Mouse (Mus musculus): ENCODE measurements around the gene Tex30. TPM values are rescaled to one million over a fixed set of nuclear protein-coding genes. Genes with fewer than 3 reads are reported as not detected.
"Not testable (repeated sequence)": the region's sequence is repeated elsewhere in the genome, so short reads cannot be mapped to it uniquely, and the experiment has no call there.

Gene Tex30
- polyA plus RNA-seq, 1 experiment from 2014 or later = 85.7 TPM

GRCm38 (mm10) chr1:44118239-44119054, 16.2 kb upstream of the Tex30 start, which contains the start of the genes Kdelc1 and Bivm:
Kdelc1 (minus strand) TSS chr1:44118808.
Bivm (plus strand) TSS chr1:44118957.
- Histone ChIP-seq H3K4me2 (replicated peaks) (peak within 1 kb of the TSS; percentile 80), H3K36me3 (peaks cover 9% of the 10 kb centered on the region), H3K9ac (replicated peaks) (peak within 1 kb of the TSS; percentile 83), H3K4me1 (peaks cover 14% of the 10 kb centered on the region), H3K4me3 (peak within 1 kb of the TSS; percentile 61), H3K27me3 (no peaks in the 10 kb centered on the region), H3K9me3 (no peaks in the 10 kb centered on the region), H3K27ac (replicated peaks) (peak within 1 kb of the TSS; percentile 97)
- ATAC-seq (ENCODE audit: low FRiP score, low read depth) = peak; percentile 95
- under 1% methylated on average over 39 of the region's 39 CpGs for WGBS

DNA sequence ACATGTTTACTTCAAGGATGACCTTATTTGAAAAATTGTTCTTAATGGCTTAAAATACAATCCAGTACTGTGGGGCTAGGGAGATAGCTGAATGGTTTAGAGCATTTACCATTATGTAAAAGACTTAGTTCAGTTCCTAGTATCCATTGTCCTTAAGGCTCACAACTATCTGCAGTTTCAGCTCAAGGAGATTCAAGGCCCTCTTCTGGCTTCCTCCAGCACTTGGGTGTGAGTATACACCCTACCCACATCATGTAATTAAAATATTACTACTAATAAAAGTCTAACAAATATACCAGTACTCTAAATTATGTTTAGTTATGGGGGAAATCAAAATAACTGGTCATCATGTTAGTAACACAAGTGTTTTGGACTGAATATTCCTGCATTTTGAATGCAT, 15.3 kb upstream of the Tex30 start:
- Histone ChIP-seq H3K27me3 (no peaks in the 10 kb centered on the region), H3K4me1 (peaks cover 14% of the 10 kb centered on the region), H3K9ac (replicated peaks) (no peak overlapping the region), H3K9me3 (no peaks in the 10 kb centered on the region), H3K4me2 (replicated peaks) (peak overlapping the region; percentile 80), H3K4me3 (peak overlapping the region; percentile 61), H3K27ac (replicated peaks) (no peak overlapping the region), H3K36me3 (peaks cover 18% of the 10 kb centered on the region)
- no peak for ATAC-seq (ENCODE audit: low FRiP score, low read depth)

GRCm38 (mm10) chr1:44102939-44103338, 698 bp upstream of the Tex30 start:
- Histone ChIP-seq H3K27ac (replicated peaks) (no peak overlapping the region), H3K9ac (replicated peaks) (peak overlapping the region; percentile 41), H3K27me3 (no peaks in the 10 kb centered on the region), H3K9me3 (no peaks in the 10 kb centered on the region), H3K36me3 (peaks cover 22% of the 10 kb centered on the region), H3K4me1 (peaks cover 9% of the 10 kb centered on the region), H3K4me3 (peak overlapping the region; percentile 80), H3K4me2 (replicated peaks) (peak overlapping the region; percentile 64)
- 12% methylated on average over 5 of the region's 5 CpGs for WGBS
- ATAC-seq (ENCODE audit: low FRiP score, low read depth) = no peak

- H3K27me3 ChIP-seq = no peaks in the 10 kb centered on the region
- peak overlapping the region; percentile 71 for H3K9ac ChIP-seq (replicated peaks)
- peak overlapping the region; percentile 64 for H3K4me2 ChIP-seq (replicated peaks)
- H3K27ac ChIP-seq (replicated peaks) = peak overlapping the region; percentile 92
- H3K36me3 ChIP-seq = peaks cover 25% of the 10 kb centered on the region; the same call in 1 of the 2 replicates
- no peaks in the 10 kb centered on the region for H3K9me3 ChIP-seq
- under 1% methylated on average over 48 of the region's 55 CpGs for WGBS
- ATAC-seq (ENCODE audit: low FRiP score, low read depth) = peak; percentile 88
- peaks cover 9% of the 10 kb centered on the region for H3K4me1 ChIP-seq
- H3K4me3 ChIP-seq = peak overlapping the region; percentile 80
These were observed 604 bp downstream of the Tex30 start for GRCm38 (mm10) chr1:44101448-44102225.

GRCm38 (mm10) chr1:44064625-44065024, 37.6 kb downstream of the Tex30 start:
- no peaks in the 10 kb centered on the region for H3K36me3 ChIP-seq
- WGBS = 0% methylated on average over 1 of the region's 1 CpGs
- H3K27me3 ChIP-seq = no peaks in the 10 kb centered on the region
- H3K4me1 ChIP-seq = no peaks in the 10 kb centered on the region
- no peaks in the 10 kb centered on the region for H3K9me3 ChIP-seq
- H3K4me2 ChIP-seq (replicated peaks) = no peak overlapping the region
- no peak overlapping the region for H3K27ac ChIP-seq (replicated peaks)
- H3K4me3 ChIP-seq = no peak overlapping the region
- H3K9ac ChIP-seq (replicated peaks) = no peak overlapping the region
- no peak for ATAC-seq (ENCODE audit: low FRiP score, low read depth)

- Histone ChIP-seq H3K9ac (replicated peaks) (no peak overlapping the region), H3K4me3 (no peak overlapping the region), H3K4me2 (replicated peaks) (no peak overlapping the region), H3K36me3 (no peaks in the 10 kb centered on the region), H3K4me1 (no peaks in the 10 kb centered on the region), H3K9me3 (no peaks in the 10 kb centered on the region), H3K27me3 (no peaks in the 10 kb centered on the region), H3K27ac (replicated peaks) (no peak overlapping the region)
- 98% methylated on average over 6 of the region's 6 CpGs for WGBS
- no peak for ATAC-seq (ENCODE audit: low FRiP score, low read depth)
These were observed 38.8 kb downstream of the Tex30 start for GRCm38 (mm10) chr1:44063439-44063838.

DNA sequence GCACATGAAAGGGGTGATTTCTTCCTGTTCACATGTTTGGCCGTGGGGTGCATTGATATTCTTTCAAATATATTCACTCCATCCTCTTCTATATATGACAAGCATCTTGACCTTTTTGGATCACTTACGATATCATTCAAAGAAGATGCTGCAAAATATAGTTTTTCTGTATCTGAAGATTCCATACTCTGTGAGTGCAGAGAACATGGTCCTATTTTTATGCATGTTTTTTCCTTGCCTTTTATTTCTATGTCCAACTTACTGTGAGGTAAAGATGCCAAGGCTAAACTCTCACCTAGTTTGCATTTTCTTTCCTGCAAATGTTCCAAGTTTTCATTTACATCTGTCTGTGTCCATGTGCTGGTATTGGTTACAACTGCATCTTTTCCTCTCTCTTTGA, 40.4 kb downstream of the Tex30 start, which contains the start of gene Gm8251:
Gene Gm8251 (minus strand): TSS at position 101 of the 400 bp plus-strand sequence.
- H3K4me2 ChIP-seq (replicated peaks) = no peak within 1 kb of the TSS
- H3K27ac ChIP-seq (replicated peaks) = no peak within 1 kb of the TSS
- H3K9me3 ChIP-seq = no peaks in the 10 kb centered on the region
- ATAC-seq (ENCODE audit: low FRiP score, low read depth) = no peak
- WGBS = 96% methylated on average over 2 of the region's 2 CpGs
- no peaks in the 10 kb centered on the region for H3K36me3 ChIP-seq
- no peak within 1 kb of the TSS for H3K4me3 ChIP-seq
- H3K9ac ChIP-seq (replicated peaks) = no peak within 1 kb of the TSS
- H3K4me1 ChIP-seq = no peaks in the 10 kb centered on the region
- H3K27me3 ChIP-seq = no peaks in the 10 kb centered on the region

DNA sequence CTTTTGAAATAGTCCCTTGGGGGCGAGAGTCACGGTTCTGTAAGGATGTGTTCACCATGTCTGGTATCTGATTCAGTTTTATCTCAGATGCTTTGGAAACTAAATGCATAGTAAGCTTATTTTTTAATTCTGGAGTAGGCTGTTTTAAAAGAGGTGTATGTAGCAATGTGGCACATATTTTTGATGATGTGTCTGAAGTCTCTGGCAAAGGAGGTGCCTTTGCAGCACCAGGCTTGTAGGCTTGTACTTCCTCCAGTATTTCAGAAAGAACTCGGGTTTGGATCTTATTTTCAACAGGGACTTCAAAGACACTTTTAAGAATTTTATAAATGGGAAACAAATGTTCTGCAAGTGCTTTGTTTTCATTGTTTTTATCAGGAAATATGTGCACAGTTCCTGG, 44.4 kb downstream of the Tex30 start:
- H3K4me1 ChIP-seq = no peaks in the 10 kb centered on the region
- H3K27ac ChIP-seq (replicated peaks) = no peak overlapping the region
- no peak overlapping the region for H3K9ac ChIP-seq (replicated peaks)
- no peak overlapping the region for H3K4me2 ChIP-seq (replicated peaks)
- no peaks in the 10 kb centered on the region for H3K27me3 ChIP-seq
- H3K4me3 ChIP-seq = no peak overlapping the region
- no peaks in the 10 kb centered on the region for H3K36me3 ChIP-seq
- no peak for ATAC-seq (ENCODE audit: low FRiP score, low read depth)
- WGBS = 86% methylated on average over 3 of the region's 3 CpGs
- H3K9me3 ChIP-seq = no peaks in the 10 kb centered on the region

DNA sequence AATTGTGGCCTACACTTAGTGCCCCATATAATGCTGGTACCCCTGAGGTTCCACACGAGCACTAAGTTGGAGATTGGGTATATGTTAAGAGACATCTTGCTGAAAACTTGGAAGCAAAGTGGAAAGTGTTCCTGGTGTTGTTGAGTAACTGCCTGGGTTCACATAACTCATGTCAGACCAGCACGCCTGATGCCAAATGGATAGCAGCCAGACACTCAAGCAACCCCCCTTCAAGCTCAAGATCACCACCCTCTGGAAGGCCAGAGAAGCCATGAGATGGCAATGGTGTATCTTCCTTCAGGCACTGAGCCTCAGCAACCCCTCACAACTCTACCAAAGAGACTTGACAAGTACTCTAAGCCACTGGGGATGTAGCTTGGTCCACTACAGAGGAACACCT, 55.7 kb downstream of the Tex30 start:
- ATAC-seq (ENCODE audit: low FRiP score, low read depth) = no peak
- Histone ChIP-seq H3K9ac (replicated peaks) (no peak overlapping the region), H3K4me2 (replicated peaks) (no peak overlapping the region), H3K4me3 (no peak overlapping the region), H3K9me3 (no peaks in the 10 kb centered on the region), H3K27me3 (no peaks in the 10 kb centered on the region), H3K36me3 (no peaks in the 10 kb centered on the region), H3K27ac (replicated peaks) (no peak overlapping the region), H3K4me1 (0 out of 2 replicates have a peak, but pooled peaks cover 5% of the 10 kb centered on the region)
- WGBS = 89% methylated on average over 2 of the region's 2 CpGs

DNA sequence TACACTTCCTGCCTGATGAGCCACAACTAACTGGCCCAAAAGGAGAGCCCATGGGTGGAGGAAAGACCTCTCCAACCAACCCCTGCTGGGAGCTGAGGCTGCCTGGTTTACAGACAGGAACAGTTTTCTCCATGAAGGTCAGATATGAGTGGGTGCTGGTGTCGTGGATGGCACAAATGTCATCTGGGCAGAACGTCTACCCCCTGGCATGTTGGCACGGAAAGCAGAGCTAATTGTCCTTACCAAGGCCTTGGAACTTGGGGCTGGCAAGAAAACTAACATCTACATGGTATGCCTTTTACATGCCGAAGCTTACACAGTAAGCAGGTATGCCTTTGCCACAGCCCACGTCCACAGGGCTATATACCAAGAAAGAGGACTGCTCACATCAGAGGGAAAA, 56.6 kb downstream of the Tex30 start:
- WGBS = 90% methylated on average over 5 of the region's 5 CpGs
- H3K9ac ChIP-seq (replicated peaks); H3K4me2 ChIP-seq (replicated peaks); H3K27me3 ChIP-seq; H3K36me3 ChIP-seq; H3K9me3 ChIP-seq; H3K4me1 ChIP-seq; H3K27ac ChIP-seq (replicated peaks); H3K4me3 ChIP-seq; ATAC-seq (ENCODE audit: low FRiP score, low read depth): not testable (repeated sequence)

GRCm38 (mm10) chr1:44042555-44042915, 59.7 kb downstream of the Tex30 start:
- Histone ChIP-seq H3K9ac (replicated peaks) (peak overlapping the region; percentile 53), H3K27me3 (no peaks in the 10 kb centered on the region), H3K27ac (replicated peaks) (no peak overlapping the region), H3K4me1 (0 out of 2 replicates have a peak, but pooled peaks cover 5% of the 10 kb centered on the region), H3K36me3 (no peaks in the 10 kb centered on the region), H3K4me3 (peak overlapping the region; percentile 45), H3K9me3 (no peaks in the 10 kb centered on the region), H3K4me2 (replicated peaks) (peak overlapping the region; percentile 69)
- WGBS = 1% methylated on average over 6 of the region's 6 CpGs
- peak; percentile 75 for ATAC-seq (ENCODE audit: low FRiP score, low read depth)

Data from midbrain, embryonic 12.5 days (tissue).